Mouse (Mus musculus): Measurements from ENCODE around the gene Ltbr. TPM values are rescaled to one million over a fixed set of nuclear protein-coding genes. Genes with fewer than 3 reads are reported as not detected.

Gene Ltbr
- polyA plus RNA-seq, 1 experiment from 2014 or later: 69.8 TPM

DNA sequence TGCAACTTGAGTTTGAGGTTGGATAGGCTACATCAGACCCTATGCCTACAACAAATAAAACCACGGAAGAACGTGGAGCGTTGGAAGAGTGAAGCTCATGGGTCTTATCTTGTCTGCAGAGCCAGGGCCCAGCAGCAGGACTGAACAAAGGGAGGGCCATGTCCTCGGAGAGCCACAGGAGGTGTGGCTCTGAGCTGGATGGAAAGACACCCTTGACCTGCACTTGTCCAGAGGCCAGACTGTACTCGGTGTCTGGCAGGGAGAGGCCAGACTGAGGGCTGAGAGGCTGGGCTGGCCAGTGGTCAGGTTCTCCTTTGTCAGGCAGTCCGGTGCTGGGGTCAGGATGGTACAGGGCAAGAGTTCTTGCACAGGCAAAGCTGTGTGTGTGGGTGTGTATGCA is 11.7 kb upstream of the Ltbr start:
- H3K9me3 ChIP-seq (replicated peaks; ENCODE audit: low read length): no peaks in the 10 kb centered on the region
- no peaks in the 10 kb centered on the region for H3K36me3 ChIP-seq (ENCODE audit: insufficient read depth, low read length)
- no peak overlapping the region for H3K9ac ChIP-seq (ENCODE audit: low read depth, low read length)
- H3K4me1 ChIP-seq (replicated peaks; ENCODE audit: insufficient read depth, low read length): 0 out of 2 replicates have a peak, but pooled peaks cover under 1% of the 10 kb centered on the region
- no peak overlapping the region for H3K4me3 ChIP-seq (replicated peaks; ENCODE audit: low read depth, low read length)
- TF ChIP-seq CTCF (IDR thresholded peaks at IDR 0.05; ENCODE audit: low read depth): no peak
- DNase-seq (ENCODE audit: low spot score) (no peak), ATAC-seq (replicated peaks; ENCODE audit: low FRiP score, low read depth) (no peak)
- no peak overlapping the region for H3K27ac ChIP-seq
- no peaks in the 10 kb centered on the region for H3K27me3 ChIP-seq (ENCODE audit: insufficient read depth, low read length)
- no peak overlapping the region for H3K4me2 ChIP-seq (ENCODE audit: low read length)
- 53% methylated on average over 6 of the region's 6 CpGs for WGBS

GRCm38 (mm10) chr6:125323547-125323946 is 9.9 kb upstream of the Ltbr start:
- no peaks in the 10 kb centered on the region for H3K36me3 ChIP-seq (ENCODE audit: insufficient read depth, low read length)
- DNase-seq (ENCODE audit: low spot score) (no peak), ATAC-seq (replicated peaks; ENCODE audit: low FRiP score, low read depth) (no peak)
- no peaks in the 10 kb centered on the region for H3K4me1 ChIP-seq (replicated peaks; ENCODE audit: insufficient read depth, low read length)
- H3K4me2 ChIP-seq (ENCODE audit: low read length): peak overlapping the region; percentile 30
- TF ChIP-seq CTCF (IDR thresholded peaks at IDR 0.05; ENCODE audit: low read depth): no peak
- H3K27ac ChIP-seq: no peak overlapping the region
- no peaks in the 10 kb centered on the region for H3K27me3 ChIP-seq (ENCODE audit: insufficient read depth, low read length)
- 53% methylated on average over 6 of the region's 6 CpGs for WGBS
- no peak overlapping the region; the same call in 1 of the 2 replicates for H3K4me3 ChIP-seq (replicated peaks; ENCODE audit: low read depth, low read length)
- no peak overlapping the region for H3K9ac ChIP-seq (ENCODE audit: low read depth, low read length)
- H3K9me3 ChIP-seq (replicated peaks; ENCODE audit: low read length): no peaks in the 10 kb centered on the region

DNA sequence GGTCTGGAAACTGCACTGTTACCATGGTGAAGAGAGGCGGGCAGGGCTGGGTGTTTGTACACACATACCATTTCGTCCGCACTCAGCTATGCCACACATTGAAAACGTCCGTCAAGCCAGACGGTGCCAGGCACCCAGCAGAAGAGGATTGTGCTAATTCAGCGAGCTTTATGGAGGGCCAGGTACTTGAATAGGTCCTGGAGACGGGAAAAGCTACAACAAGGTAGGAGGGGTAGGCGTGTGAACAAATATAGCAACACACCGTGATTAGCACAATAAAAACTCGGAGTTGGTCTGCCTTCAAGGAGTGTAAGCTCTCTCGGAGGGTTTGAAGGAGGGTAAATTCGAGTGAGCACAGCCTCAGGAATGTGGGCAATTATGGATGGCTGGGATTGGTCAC is 9.1 kb upstream of the Ltbr start:
- H3K4me2 ChIP-seq (ENCODE audit: low read length): peak overlapping the region; percentile 30
- no peaks in the 10 kb centered on the region for H3K9me3 ChIP-seq (replicated peaks; ENCODE audit: low read length)
- ATAC-seq (replicated peaks; ENCODE audit: low FRiP score, low read depth) (no peak), DNase-seq (ENCODE audit: low spot score) (no peak)
- peak overlapping the region; percentile 19; the same call in 1 of the 2 replicates for H3K4me3 ChIP-seq (replicated peaks; ENCODE audit: low read depth, low read length)
- 53% methylated on average over 13 of the region's 13 CpGs for WGBS
- H3K27ac ChIP-seq: no peak overlapping the region
- no peak for TF ChIP-seq CTCF (IDR thresholded peaks at IDR 0.05; ENCODE audit: low read depth)
- H3K4me1 ChIP-seq (replicated peaks; ENCODE audit: insufficient read depth, low read length): no peaks in the 10 kb centered on the region
- H3K27me3 ChIP-seq (ENCODE audit: insufficient read depth, low read length): no peaks in the 10 kb centered on the region
- H3K36me3 ChIP-seq (ENCODE audit: insufficient read depth, low read length): no peaks in the 10 kb centered on the region
- no peak overlapping the region for H3K9ac ChIP-seq (ENCODE audit: low read depth, low read length)

- ATAC-seq (replicated peaks; ENCODE audit: low FRiP score, low read depth) (peak; percentile 31; the same call in 1 of the 2 replicates), DNase-seq (ENCODE audit: low spot score) (no peak)
- H3K27me3 ChIP-seq (ENCODE audit: insufficient read depth, low read length): no peaks in the 10 kb centered on the region
- 13% methylated on average over 26 of the region's 26 CpGs for WGBS
- H3K9ac ChIP-seq (ENCODE audit: low read depth, low read length): no peak overlapping the region
- H3K9me3 ChIP-seq (replicated peaks; ENCODE audit: low read length): no peaks in the 10 kb centered on the region
- peak overlapping the region; percentile 80 for H3K27ac ChIP-seq
- no peaks in the 10 kb centered on the region for H3K4me1 ChIP-seq (replicated peaks; ENCODE audit: insufficient read depth, low read length)
- TF ChIP-seq CTCF (IDR thresholded peaks at IDR 0.05; ENCODE audit: low read depth): no peak
- peak overlapping the region; percentile 30 for H3K4me2 ChIP-seq (ENCODE audit: low read length)
- H3K4me3 ChIP-seq (replicated peaks; ENCODE audit: low read depth, low read length): peak overlapping the region; percentile 19; the same call in 1 of the 2 replicates
- H3K36me3 ChIP-seq (ENCODE audit: insufficient read depth, low read length): no peaks in the 10 kb centered on the region
These were observed 7.6 kb upstream of the Ltbr start for GRCm38 (mm10) chr6:125321114-125321855.

DNA sequence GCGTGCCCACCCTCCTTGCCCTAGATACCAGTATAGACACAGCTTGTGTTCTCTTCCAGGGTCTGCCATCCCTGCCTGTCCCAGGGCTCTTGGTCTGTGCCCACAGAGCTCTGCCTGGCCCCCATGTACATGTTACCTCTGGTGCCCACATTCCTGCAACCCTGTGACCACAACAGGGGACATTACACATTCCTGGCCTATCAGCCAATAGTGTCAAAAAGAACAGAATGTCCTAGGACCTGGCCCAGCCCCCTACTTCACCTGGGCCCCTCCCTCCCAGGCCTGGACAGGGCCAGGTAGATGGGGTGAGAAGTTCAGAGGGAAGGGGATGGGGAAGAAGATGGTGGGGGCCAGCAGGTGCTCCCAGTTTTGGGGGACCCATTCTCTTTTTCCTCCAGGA is 6.6 kb upstream of the Ltbr start, which contains the start of gene Scnn1a:
Scnn1a (plus strand) TSS at position 337 of the 400 bp plus-strand sequence.
- Histone ChIP-seq H3K9me3 (replicated peaks; ENCODE audit: low read length) (no peaks in the 10 kb centered on the region), H3K4me2 (ENCODE audit: low read length) (peak within 1 kb of the TSS; percentile 30), H3K27ac (peak within 1 kb of the TSS; percentile 80), H3K27me3 (ENCODE audit: insufficient read depth, low read length) (no peaks in the 10 kb centered on the region), H3K36me3 (ENCODE audit: insufficient read depth, low read length) (no peaks in the 10 kb centered on the region), H3K4me1 (replicated peaks; ENCODE audit: insufficient read depth, low read length) (no peaks in the 10 kb centered on the region), H3K9ac (ENCODE audit: low read depth, low read length) (no peak within 1 kb of the TSS), H3K4me3 (replicated peaks; ENCODE audit: low read depth, low read length) (peak within 1 kb of the TSS; percentile 19; the same call in 1 of the 2 replicates)
- no peak for TF ChIP-seq CTCF (IDR thresholded peaks at IDR 0.05; ENCODE audit: low read depth)
- WGBS: 95% methylated on average over 1 of the region's 1 CpGs
- DNase-seq (ENCODE audit: low spot score): no peak
- peak; percentile 73 for ATAC-seq (replicated peaks; ENCODE audit: low FRiP score, low read depth)

DNA sequence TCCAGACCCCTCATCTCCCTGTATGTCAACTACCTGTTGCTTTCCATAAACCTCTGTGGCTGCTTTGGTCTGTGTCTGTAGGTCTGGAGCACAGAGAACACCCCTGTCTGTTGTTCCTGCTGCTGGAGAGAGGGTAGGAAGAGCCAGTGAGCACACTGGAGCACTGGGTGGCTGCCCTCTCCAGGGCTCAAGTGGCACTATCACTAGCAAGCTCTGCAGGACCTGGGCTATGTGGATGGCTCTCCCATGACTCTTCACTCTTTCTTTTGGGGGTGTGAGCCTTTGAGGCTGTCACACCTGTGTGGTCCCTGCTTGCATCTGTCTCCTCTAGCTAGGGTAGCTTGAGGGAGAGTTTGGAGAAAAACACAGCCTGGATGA is 6.2 kb upstream of the Ltbr start:
- no peak overlapping the region for H3K4me3 ChIP-seq (replicated peaks; ENCODE audit: low read depth, low read length)
- H3K4me2 ChIP-seq (ENCODE audit: low read length): no peak overlapping the region
- ATAC-seq (replicated peaks; ENCODE audit: low FRiP score, low read depth) (no peak), DNase-seq (ENCODE audit: low spot score) (no peak)
- H3K9me3 ChIP-seq (replicated peaks; ENCODE audit: low read length): no peaks in the 10 kb centered on the region
- no peaks in the 10 kb centered on the region for H3K27me3 ChIP-seq (ENCODE audit: insufficient read depth, low read length)
- H3K27ac ChIP-seq: peak overlapping the region; percentile 74
- H3K9ac ChIP-seq (ENCODE audit: low read depth, low read length): no peak overlapping the region
- H3K4me1 ChIP-seq (replicated peaks; ENCODE audit: insufficient read depth, low read length): no peaks in the 10 kb centered on the region
- TF ChIP-seq CTCF (IDR thresholded peaks at IDR 0.05; ENCODE audit: low read depth): no peak
- H3K36me3 ChIP-seq (ENCODE audit: insufficient read depth, low read length): no peaks in the 10 kb centered on the region
